Mouse (Mus musculus): ENCODE measurements at regions not wholly inside any gene's neighbourhood (a gene's known extent, or its start where the extent isn't known, plus 50 kb on each side); places are given as distances from the start of the nearest gene placed in this dataset.

DNA sequence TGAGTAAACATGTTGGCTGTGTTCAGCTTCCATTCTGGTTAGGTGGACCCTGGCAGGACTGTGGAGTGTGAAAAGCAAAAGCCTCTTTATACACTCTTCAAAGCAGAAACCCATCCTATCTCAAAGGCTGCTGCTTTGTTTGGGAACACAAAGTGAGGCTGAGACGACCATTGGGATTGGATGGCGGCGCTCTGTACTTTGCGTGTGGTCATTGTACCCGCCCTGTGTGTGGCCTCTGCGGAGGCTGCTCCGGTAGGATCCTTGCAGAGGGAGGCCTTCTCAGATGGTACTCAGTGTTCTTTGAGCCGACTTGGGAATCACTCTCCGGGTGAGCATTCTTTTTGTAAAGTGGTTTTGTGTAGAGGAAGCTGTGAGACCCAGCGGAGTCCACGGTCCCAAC, 786.8 kb downstream of the Bcl11a start:
- TF ChIP-seq CTCF (IDR thresholded peaks at IDR 0.05; ENCODE audit: low read depth) (no peak), EP300 (optimal IDR thresholded peaks at IDR 0.05) (no peak)

All from stomach, postnatal 0 days (tissue).